Mouse (Mus musculus): Measurements from ENCODE around the gene Tmtc1.

Tmtc1 gene

DNA sequence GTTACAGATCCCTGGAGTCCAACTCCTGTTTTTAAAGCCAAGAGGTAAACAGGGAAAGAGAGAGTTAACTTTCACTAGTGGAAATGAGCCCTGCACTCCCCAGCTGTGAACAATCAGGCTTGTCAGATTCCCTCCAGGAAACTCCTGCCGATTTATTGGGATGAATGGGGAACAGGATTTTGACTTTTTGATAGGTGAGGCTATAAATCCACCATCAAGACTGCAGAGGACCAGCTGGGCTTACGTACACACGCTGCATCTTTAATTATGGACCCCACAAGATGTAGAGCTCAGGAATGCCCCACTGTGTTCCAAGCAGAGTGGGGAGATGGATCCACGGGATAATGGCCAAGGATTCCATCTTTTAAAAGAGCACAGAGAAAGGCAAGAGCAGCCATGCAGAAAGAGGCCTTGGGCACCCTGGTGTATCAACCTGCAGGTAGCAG lies 77.1 kb downstream of the Tmtc1 start:
- DNase-seq, result no peak

DNA sequence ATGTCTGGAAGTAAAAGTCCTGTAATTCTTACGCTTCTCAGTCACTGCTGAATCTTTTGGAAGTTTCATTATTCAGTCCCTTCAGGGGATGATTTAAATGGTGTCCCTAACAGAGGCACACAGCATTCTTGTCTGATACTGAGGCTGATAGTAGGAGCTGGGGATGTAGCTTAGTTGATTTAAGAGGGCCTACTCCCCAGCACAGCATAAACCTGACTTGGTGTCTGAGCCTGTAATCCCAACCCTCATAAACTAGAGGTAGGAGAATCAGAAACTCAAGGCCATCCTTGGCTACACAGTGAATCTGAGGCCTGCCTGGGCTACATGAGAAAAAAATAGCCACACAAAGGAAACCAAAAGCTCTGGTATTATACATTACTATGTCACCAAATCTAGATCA lies 77.6 kb downstream of the Tmtc1 start:
- no peak for DNase-seq

DNA sequence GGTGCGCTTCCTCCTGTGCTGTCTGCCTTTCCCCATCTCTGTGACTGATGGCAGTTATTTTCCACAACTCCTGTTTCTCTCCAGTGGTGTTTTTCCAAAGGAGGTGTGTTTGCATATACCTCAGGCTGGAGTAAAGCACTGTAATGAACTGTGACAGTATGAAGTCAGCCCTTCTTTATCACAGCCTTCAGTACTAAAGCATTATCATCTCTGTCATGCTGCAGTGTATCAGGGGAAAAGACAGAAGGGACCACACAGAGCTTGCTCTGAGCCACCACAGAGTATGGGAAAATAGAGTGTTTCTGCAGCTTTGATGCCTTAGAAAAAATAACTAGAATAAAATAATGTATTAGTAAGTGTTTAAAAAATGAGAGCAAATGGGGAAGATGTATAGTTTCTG lies 81.0 kb downstream of the Tmtc1 start:
- no peak for DNase-seq

DNA sequence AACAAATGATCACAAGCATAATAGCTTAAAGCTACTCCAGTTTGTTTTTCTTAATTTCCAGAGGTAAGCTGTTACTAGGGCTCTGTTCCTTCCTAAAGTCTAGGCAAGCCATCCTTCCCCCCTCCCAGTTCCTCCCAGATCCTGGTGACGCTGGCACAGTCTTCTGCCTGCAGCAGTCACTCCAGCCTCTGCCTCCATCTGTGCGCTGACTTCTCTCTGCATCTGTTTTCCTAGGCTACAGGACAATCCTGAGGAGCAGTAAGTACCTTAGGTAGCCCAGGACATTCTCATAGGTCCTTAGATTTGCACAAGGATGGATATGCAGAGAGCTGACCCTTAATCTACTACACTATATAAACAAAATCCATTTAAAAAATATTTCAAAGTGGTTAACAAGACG lies 81.7 kb downstream of the Tmtc1 start:
- DNase-seq, result no peak

DNA sequence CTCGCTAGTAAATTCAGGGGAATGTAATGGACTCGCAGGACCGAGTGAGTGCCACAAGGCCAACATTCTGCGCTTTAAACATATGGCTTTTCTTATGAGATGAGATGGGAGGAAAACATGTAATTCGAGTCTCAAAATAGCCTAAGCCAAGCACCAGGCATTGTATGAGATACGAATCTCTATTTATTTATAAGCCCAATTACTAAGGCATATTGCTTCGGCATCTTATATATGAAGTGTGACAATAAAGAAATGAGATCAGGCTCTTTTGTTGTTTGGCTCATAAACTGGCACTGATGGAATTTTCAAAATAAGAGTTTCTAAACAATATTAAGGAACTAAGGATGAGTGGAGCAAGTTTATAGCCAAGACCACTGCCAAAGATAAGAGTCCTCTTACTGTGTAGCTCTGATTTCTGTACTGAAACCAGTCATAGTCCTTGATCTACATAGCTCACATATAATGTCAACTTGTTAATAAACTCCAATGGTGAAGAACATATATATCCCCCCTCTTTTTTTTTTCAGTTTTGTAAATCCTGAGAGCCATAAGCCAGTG lies 84.8 kb downstream of the Tmtc1 start:
- DNase-seq, result no peak

DNA sequence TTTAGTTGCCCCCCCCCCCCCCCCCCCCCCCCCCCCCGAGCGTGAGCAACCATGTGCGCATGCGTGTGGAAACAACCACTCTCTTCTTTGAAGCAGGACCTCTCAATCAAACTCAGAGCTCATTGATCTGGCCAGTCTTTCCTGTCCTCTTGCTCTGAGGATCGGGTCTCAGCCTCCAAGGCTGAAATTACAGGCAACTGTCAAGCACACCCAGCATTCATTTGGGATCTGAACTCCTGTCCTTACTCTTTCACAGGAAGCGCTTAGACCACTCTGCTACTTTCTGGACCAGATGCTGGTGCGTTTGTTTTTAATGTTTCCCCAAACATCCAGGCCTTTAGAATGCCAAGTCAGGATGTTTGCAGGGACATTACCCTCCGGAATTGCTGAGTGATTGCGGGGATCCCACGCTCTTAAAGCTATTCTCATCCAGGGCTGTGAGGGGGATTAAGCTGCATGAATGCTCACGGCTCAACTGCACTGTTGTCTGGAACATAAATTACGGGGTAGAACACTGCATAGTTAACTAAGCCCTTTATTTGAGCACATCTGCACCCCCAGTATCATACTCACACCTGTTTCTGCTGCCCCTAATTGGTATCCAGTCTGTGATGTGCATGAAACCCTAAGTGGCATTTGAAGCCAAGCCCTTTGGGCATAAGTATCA lies 85.5 kb downstream of the Tmtc1 start:
- no peak for DNase-seq

DNA sequence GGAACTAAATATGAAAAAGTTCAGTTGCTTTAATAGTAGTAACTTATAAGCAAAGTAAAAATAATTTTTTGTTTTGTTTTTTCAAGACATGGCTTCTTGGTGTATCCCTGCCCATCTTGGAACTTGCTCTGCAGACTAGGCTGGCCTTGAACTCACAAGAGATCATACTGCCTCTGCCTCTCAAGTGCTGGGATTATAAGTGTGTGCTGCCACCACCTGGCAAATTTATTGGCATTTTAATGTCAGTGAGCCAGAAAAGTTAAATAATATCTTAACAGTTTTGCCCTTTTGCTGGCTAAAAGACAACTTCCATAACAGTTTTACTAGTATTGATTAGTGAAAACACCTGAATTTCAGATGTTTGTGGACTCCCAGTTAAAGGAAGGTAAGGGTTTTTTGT lies 88.0 kb downstream of the Tmtc1 start:
- DNase-seq, result no peak

DNA sequence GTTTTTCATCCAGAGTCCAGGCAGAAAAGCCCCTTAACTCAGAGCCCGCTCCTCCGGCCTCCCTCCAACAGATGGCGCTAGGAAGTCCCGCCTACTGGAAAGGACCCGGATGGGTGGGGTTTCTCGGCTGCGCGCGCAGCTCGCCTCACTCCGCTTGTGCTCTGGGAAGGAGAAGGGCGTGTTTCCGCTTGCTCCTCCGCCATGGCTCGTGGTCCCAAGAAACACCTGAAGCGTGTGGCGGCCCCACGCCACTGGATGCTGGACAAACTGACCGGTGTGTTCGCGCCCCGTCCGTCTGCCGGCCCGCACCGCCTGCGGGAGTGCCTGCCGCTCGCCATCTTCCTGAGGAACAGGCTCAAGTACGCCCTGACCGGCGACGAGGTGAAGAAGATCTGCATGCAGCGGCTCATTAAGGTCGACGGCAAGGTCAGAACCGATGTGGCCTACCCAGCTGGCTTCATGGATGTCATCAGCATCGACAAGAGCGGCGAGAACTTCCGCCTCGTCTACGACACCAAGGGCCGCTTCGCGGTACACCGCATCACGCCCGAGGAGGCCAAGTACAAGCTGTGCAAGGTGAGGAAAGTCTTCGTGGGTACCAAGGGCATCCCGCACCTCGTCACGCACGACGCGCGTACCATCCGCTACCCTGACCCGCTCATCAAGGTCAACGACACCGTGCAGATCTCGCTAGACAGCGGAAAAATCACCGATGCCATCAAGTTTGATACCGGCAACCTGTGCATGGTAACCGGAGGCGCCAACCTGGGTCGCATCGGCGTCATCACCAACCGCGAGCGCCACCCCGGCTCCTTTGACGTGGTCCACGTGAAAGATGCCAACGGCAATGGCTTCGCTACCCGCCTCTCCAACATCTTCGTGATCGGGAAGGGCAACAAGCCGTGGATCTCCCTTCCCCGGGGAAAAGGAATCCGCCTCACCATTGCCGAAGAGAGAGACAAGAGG lies 89.4 kb downstream of the Tmtc1 start:
- DNase-seq, result peak; percentile 88

DNA sequence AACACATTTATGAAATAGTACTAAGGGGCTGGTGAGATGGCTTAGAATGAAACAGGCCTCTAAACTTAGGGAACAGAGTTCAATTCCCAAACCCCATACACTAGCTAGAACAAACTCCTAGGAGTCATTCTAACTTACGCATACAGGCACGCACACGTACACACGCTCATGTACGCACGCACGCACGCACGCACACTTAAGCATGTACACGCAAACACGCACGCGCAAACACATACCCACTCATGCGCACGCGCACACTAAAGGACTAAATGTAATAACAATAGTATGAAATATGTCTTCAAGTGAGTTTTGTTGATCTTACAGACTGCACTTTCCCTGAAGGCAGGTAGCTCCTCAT lies 90.1 kb downstream of the Tmtc1 start:
- no peak for DNase-seq

DNA sequence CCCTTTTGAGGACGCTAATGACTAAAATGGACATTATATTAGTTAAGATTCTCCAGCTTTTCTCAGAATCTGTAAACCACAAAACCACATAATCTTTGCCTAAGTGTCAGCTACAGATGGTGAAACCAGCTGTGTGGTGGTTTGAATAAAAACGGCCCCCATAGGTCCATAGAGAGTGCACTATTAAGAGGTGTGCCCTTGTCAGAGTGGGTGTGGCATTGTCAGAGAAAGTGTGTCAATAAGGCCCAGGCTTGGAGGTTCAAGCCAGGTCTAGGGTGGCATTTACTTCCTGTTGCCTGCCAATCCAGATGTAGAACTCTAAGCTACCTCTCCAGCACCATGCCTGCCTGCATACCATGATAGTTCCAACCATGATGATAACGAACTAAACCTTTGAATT lies 99.2 kb downstream of the Tmtc1 start:
- DNase-seq, result no peak

DNA sequence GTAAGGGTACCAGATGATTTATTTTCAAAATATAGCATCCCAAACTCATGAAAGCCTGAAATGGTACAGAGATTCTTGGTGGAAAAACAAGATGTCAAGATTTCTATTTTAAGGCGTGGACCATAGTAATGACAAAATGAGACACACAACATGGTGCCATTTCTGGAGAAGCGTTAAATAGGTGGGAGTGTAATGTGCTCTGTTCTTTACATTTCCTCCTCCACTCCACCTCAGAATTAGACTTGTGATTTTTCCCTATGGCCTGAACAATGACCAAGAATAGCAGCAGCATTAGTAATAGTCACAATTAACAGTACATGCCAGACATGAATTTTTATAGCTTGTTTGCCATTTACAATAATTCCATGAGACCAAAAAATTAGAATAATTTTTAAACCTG lies 102.0 kb downstream of the Tmtc1 start:
- no peak for DNase-seq

DNA sequence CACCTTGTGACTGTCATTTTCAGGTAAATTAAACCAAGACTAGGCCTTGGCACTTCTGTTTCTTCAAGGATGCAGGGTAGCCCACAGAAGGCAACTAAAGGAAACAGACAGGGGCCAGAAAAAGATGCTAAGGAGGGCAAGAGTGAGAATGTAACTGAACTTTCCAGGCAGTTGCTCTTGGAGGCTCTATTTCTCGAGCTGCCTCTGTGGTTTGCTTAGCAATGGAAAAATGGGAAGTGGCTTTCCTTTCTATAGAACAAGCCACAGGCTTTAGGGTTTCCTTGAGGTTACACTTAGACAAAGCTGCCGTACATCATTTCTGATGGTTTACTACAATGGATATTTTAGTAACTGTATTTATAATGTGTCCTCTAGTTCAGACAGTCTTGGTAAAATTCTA lies 102.4 kb downstream of the Tmtc1 start:
- DNase-seq, result no peak

DNA sequence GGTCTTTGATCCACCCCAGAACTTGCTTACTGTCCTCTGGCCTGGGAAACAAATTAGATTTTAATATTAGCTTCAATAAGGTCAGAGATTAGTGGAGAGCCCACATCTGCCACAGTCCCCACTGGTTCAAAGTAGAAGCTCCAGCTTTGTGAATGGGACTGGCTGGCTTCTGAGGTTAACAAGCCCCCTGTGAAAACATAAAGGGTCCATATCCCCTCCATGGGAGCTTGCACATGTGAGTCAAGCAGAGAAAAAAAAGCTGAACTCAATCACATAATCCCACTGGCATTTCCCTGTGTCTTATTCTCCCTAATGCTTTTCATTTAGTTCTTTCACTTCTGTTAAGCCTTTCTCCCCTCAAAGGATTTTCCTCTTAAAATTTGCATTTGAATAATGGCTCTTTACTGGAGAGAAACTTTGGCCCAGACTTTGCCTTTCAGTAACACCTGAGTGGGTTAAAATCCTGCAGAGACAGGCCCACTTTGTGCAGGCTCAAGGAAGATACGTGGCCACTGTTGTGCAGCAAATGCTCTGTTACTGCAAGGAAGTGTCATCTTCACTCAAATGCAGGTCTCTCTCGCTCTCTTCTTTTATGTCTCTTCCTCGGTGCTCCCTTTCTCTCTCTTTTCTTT lies 105.7 kb downstream of the Tmtc1 start:
- no peak for DNase-seq

DNA sequence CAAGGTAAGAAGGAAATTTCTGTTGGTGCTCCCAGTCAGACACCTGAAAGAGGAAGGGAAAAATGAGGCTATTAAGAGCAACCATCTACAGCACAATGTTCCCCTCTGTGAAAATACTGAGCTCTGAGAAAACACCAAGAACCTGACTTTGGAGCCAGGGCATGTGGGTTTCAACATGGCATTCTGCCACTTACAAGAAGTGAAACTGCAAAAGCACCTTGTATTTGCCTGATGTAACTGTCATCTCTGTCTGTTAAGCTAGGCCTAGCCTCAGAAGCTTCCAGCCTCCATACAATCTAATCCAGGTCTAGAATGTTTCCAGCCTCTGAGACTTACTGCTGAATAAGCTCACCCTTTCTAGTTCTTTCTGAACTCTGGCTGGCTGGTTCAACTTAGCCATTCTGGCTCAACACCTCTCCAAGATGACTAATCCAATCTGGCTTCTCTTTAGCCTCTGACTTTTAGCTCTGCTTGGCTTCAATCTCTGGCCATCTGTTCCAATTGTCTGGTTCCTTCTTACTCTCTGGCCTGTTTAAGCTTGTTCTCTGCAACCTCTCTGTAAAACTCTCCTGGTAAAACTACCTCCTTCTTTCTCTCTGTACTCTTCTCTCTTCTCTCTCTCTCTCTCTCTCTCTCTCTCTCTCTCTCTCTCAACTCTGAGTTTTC lies 107.8 kb downstream of the Tmtc1 start:
- no peak for DNase-seq

DNA sequence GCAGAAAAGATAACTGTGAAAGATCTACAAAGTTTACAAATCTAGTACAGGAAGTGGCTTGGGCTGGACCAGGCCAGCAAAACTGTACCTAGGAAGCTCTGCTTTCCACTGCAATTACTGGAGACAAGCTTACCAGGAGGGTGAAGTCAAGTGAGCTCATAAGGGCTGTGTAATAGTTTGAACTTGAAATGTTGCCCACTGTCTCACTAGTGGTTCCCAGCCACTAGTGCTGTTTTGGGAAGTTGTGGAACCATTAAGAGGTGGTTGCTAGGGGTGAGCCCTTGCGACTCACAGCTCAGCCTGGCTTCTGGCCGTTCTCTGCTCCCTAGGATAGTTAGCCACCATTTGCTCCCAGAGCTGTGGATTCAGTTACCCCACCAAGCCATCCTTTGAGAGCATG lies 112.3 kb downstream of the Tmtc1 start:
- no peak for DNase-seq

DNA sequence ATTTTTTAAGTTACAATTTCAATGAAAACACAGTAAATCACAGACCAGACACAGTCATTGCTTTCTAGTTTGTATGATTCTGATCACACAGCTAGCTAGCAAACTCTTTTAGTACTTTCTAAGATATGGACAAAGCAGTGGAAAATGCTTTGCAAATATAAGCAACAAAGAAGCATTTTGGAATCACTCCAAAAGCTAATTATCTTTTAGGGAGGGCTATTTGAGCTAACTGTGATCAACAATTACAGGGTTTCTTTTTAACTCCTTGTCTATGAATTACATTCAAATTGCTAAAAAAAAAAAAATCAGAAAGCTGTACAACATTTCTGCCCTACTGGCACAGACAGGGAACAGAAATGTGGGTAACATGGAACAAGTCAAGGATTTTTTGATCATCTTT lies 114.2 kb downstream of the Tmtc1 start:
- DNase-seq, result no peak

DNA sequence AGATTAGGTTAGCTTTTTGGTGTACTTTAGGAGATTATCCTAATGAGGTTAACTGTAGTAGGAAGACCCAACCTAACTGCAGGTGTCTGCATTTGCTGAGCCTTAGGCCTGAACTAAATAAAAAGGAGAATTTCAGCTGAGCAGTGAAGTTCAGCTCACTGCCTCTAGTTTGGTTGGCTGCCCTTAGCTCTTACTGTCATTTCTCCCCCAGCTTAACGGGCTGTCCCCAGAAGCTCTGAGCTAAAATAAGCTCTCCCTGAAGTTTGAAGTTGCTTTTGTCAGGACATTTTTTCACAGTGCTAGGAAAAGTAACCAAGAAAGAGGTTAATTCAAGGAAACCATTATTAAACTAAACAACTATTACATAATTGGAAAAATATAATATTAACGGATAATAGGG lies 115.3 kb downstream of the Tmtc1 start:
- no peak for DNase-seq

DNA sequence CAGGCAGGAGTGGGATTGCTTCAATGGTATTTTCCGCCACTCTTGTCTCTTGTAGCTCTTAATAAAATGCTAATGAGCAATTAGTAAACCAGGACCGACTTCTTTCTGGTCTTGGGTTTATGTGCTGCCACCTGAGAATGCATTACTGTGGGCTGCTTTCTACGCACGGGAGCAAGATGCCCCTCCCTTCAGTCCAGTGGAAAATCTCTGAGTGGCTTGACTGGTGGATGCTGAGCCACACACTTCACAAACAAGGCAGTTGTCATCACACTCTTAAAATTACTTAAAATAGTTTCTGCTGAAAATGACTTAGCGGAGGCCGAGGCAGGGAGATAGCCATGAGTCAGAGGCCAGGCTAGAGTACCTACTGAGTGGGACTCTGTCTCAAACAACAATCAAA lies 116.1 kb downstream of the Tmtc1 start:
- no peak for DNase-seq

DNA sequence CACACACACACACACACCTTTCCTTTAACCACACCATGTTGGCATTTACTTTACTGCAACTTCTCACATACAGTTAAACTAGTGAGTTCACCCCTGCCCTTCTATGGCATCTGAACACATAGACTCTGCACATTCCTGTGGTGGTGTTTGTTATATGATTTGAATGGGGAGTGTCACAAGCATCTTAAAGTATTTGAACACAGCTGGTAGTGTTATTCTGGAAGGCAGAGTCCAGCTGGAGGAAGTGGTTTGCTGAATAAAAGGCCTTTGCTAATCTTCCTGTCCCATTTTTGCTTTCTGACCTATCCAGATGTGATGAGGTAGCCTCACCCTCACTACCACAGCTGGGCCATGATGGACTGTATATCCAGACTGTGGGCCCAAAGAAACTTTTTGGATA lies 125.5 kb downstream of the Tmtc1 start:
- no peak for DNase-seq

DNA sequence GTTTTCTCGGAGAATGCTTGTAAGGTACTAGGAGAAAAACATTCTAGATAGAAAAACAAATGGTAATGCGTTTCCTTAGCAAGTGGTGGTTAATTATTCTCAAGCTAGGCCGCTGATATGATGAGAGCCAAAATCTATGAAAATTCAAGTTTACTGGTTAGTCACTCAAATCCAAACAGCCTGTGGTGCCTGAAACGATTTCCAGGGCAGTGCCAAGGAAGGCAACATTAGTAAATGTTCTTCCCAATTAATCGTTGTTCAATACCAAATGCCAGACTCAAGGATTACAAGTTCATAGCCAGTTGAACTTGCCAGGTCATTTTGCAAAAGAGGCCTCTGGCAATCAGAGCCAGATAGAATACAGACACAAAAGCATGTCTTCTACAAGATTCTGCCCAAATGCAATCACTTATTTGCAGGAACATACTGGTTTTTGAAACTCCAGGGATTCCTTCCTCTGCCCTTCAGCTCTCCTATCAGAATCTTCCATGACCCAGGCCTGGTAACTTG lies 128.6 kb downstream of the Tmtc1 start:
- no peak for DNase-seq

DNA sequence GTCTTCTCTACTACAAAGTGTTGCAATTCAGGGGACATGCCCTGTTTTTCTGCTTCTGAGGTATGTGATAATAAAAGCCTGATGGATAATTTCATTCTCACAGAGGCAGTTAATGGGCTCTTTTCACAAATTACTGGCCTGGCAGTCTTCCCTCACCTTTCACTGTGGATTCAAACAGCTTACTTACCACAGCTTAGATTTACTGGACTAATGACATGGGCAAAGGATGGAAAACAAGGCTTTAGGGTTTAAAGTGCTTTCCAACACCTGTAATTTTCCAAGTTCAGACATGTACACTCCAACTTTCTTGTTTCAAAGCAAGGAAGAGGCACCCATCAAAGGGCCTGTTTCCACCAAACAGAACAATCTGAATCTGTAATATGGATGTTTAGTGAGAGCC lies 129.1 kb downstream of the Tmtc1 start:
- DNase-seq, result no peak

DNA sequence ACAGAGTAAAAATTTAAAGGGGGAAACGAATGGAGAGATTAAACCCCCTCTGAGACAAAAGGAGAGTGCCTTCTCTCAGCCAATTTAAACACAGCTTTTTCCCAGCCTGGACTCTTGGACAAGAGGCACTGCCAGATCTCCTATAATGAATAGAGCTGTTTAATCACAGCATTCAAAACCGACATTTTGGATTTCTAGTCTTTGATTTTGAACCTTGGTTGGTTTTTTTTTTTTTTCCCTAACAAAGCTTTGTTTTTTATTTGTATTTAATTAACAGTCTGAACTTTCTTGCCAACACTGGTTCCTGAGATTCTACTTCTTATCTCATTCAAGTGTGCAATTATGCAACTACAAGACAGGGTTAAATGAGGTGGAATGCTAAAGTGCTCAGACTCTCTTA lies 133.2 kb downstream of the Tmtc1 start:
- DNase-seq, result no peak

DNA sequence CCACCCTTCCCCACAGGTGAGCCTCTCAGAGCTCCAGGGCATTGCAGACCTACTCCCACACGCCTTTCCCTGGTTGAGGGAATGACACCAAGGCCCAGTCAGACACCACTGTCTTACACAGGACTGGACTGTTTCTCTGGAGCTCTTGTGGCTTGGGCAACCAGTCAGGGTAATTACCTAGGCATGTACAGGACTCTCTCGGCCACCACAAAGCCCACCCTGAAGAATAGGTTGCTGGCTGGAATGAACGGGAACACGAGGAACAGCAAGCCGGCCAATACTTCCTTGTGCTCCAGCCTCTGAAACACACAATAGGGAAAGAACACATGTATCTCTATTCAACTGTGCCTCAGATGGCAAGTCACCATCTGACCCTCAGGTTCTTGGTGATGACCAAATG lies 138.4 kb downstream of the Tmtc1 start:
- DNase-seq, result no peak
